Mouse (Mus musculus): ENCODE results near the gene Grik5.

- no peak for TF ChIP-seq CTCF (IDR thresholded peaks at IDR 0.05; ENCODE audit: insufficient read depth, low read depth, low read length)
- TF ChIP-seq POLR2A (IDR thresholded peaks at IDR 0.05; ENCODE audit: insufficient read depth, low read depth, low read length): no peak
Observed at GRCm38 (mm10) chr7:25063346-25063745, 8.8 kb downstream of the Grik5 start.

Measured in olfactory bulb, adult 2 months (tissue).